Mouse (Mus musculus) cortical plate, adult 2 months (tissue): ENCODE data around the gene Taar6.

ENCODE experiments used
- CTCF ChIP-seq: fragments of 200-500 bp; IDR thresholded peaks from 2 replicates; pipeline ENCODE4 v1.5.1; 2011; ENCODE audit warnings: mild to moderate bottlenecking, control low read depth, low read length; ENCODE audit not compliant: insufficient read depth; ENCODE audit errors: extremely low read depth
- POLR2A ChIP-seq: fragments of 200-500 bp; IDR thresholded peaks from 2 replicates; pipeline ENCODE4 v1.6.1; 2011; ENCODE audit warnings: mild to moderate bottlenecking, low read length, control low read depth; ENCODE audit not compliant: insufficient read depth; ENCODE audit errors: extremely low read depth

GRCm38 (mm10) chr10:23964921-23965610 is 20.4 kb downstream of the Taar6 start:
- TF ChIP-seq CTCF (no peak), POLR2A (no peak)
